Mouse (Mus musculus) left cerebral cortex, postnatal 14 days (tissue): ENCODE data around the gene Pde6h. TPM values are rescaled to one million over a fixed set of nuclear protein-coding genes. Genes with fewer than 3 reads are reported as not detected.
A peak's percentile ranks its signal among the peaks of the same experiment; 100 is the strongest.

Source experiments
- DNase-seq, 2 experiments: peaks; one replicate each; pipeline ENCODE4 v3.0.0; 2021 to 2022; ENCODE audit warnings: low spot score in 2 of 2, mixed read lengths in 1 of 2
- intact Hi-C: fragments of 180-260 bp; cut with DNase I; formaldehyde crosslinking; loops from one replicate; pipeline ENCODE4 v1.15.1; 2025
- total RNA-seq, 2 experiments: library from RNA; stranded (reverse); gene quantifications; 2 replicates each; pipeline ENCODE4 v1.2.3; 2021

Pde6h gene
- total RNA-seq, 2 experiments from 2014 or later: 1.3 to 1.6 TPM

DNA sequence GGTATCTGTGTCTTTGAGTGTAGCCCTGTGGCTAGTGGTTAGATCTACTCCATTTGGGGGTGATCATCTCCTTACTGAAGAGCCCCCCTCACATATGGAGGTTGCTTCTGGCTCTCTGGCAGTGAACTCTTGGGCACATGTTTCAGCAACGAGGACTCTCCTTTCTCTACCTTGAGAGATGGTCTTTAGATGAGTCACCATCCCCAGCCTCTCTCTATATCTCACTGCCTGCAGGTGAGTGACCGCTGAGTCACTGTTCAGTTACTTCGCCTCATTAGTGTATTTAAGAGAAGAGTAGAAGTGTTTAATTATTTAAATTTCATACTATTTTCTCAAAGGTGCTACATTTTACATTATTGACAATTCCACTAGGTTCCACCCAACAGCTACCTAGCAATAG lies 13.5 kb downstream of the Pde6h start:
- DNase-seq: no peak
- intact Hi-C loops: no loop called here

DNA sequence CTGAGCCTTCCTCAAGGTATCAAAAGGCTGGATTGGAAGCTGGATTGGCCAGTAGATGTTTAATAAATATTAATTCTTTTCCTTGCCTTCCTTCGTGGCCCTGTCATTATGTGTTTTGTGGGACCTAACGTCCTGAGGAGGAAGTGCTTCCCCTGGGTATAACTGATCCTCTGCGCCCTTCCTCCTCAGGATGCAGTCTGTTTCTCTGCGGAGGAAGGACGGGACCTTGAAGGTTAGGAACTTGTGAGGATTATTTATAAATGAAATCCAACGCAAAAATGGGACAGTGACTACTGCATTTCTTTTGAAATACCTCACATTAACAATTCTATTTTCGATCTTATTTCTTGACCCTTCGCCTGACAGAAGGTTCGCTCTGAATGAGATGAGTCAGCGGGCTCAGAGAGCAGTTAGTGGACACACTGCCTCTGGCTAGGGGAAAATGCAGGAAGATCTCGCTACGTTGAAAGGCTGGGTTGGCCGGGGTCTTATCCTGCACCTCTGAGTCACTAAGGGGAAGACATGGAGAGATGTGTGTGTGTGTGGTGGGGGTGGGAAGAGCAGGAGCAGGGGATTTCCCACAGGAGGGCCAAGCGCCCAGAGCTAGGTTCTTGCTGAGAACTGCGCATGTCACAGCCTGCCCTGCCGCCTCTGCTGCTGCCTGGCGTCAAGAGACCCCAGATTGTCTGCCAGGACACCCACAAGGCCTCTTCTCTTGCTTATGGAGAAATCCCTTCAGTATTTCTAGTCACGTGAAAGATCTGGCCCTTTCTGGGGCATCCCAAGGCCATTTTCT lies 14.9 kb downstream of the Pde6h start:
- DNase-seq: no peak
- intact Hi-C loops: no loop called here

DNA sequence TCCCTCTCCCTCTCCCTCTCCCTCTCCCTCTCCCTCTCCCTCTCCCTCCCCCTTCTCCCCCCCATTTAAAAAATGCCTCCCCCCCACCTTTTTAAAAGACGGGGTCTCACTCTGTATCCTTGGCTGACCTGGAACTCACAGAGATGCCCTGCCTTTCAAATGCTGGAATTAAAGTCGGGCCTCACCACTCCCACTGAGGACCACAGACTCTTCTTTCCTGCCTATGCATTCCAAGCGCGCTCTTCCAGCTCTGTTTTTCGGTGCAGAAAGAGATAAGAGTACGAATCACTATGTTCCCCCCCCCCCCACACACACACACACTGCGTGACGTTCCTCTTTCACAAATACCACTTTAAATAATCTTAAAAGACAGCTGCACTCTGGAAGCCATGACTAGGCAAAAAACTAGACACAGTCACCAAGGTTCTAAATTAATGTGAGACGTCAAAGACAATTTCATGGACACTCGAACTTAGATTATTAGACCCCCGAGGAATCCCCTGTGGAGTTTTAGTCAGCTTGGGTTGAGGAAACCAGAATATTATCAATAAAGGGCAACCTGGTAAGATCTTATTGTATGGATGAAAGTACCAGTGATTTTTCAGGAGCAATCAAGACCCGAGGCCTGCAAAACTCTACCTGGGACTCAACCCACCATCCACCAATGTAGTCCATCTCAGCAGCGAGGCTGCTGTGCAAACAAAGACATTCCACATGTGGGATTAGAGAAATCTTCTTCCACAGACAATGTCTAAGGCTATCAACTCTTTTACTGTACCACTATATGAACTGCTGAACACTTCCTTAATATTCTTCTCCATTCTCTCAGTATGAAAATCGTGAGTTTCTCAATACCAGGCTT lies 15.9 kb downstream of the Pde6h start:
- intact Hi-C loops: no loop called here
- no peak for DNase-seq

DNA sequence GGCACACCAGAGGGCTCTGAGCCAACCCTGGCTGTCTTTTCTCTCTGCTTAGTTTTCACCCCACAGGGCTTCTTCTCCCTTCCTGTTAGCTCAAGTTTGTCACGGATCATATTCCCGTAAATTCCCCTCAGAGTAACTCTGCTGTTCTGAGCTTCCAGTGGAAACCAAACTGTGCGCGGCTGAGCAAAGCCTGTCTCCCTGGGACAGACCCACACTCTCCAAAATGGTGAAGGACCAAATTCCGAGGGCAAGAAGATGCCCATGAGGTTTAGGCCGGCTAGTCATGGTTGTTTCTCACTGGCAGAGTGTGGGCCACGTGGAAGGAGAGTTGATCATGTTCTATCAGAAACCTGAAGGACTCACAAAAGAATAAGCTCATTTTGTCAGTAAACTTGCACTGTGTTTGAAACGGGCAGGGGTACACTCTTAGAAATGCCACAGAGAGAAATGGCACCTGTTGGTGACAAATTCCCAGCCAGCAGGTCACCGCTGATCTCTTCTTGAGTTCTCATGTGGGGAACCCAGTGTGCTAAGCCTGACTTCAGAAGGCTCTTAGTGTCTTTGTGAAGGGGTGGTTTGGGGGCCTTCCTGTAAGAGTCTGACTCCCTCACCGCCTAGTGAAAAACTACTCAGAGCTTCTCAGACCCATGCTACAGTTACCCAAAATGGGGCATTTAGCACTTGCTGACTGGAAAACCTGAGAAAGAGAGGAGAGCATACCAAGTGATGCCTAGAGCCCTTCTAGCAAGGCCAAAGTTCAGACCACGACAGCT lies 16.7 kb downstream of the Pde6h start:
- intact Hi-C loops: no loop called here
- peak in 1 of 2 experiments; percentile 27 for DNase-seq

DNA sequence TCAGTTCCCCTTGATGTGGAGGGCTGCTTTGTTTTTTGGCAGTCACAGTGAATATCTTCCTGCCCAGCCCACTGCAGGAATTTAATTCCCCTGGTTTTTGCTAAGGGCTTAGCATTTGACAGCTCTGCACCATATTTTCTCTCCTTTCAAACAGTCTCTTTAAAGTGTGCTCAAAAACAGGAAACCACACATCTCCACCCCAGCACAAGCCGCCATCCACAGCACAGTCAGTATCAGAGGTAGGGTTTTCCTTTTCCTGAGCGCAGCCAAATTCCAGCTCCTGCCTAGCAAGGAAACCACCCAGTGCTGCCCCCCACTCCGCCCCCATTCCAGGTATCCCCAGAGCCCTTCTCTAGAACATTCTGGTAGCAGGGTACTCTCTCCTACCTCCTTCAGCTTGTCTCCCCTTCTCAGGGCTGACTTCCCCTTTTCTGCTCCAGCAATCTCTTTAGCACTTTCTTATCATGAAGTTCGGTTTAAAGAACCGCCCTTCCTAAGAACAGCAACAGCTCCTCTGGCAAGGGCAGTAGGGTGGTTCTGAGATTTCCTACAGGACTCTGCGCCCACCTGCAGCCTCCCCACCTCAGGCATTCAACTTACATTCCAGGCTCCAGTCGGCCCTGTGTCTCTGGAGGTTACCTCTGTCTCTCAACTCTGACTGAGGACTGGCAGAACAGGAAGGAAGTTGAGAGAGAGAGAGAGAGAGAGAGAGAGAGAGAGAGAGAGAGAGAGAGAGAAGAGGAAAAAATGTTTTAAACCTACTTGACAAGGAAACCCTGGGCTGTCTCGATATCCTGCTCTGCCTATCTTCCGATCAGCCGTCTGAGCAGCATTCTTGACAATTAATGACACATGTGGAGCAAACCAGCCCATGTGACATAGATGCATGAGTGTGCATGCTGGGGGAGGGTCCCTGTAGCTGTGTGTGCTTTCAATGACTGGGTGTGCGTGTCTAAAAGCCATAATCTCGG lies 17.7 kb downstream of the Pde6h start, which contains the start of gene Arhgdib:
Arhgdib (minus strand) TSS at position 849 of the 971 bp plus-strand sequence.
- peak in 1 of 2 experiments; percentile 26 for DNase-seq
- intact Hi-C loops: no loop called here

DNA sequence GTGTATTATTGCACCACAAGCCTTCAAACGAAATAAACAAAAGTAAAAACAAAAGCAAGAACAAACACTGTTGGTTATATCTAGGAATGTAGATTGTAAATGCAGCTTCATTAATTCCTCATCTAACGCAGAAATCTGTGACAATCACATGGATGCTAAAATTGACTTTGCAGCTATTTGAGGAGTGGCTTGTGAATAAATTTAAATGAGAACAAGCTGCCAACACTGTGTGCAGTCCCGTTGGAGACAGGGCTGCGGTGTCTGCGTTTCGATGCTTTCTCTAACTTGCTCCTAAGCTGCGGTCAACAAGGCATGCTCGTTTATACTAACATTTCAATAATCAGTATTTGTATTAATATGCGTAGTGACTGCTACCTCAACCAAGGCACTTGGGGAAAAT lies 18.6 kb downstream of the Pde6h start:
- intact Hi-C loops: no loop called here
- DNase-seq: peak; percentile 30 to 43

DNA sequence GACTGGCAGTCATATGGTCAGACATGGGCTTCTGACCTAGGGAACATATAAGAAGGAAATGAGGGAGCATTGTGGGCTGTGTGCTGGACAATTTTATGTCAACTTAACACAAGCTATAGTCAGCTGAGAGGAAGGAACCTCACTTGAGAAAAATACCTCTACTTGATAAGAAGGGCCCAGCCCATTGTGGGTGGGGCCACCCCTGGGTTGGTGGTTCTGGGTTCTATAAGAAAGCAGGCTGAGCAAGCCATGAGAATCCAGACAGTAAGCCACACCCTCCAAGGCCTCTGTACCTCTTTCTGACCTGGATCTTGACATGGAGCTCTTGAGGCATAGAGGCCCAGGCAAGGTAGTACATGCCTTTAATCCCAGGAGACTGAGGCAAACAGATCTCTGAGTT lies 19.8 kb downstream of the Pde6h start:
- intact Hi-C loops: no loop called here
- no peak for DNase-seq

DNA sequence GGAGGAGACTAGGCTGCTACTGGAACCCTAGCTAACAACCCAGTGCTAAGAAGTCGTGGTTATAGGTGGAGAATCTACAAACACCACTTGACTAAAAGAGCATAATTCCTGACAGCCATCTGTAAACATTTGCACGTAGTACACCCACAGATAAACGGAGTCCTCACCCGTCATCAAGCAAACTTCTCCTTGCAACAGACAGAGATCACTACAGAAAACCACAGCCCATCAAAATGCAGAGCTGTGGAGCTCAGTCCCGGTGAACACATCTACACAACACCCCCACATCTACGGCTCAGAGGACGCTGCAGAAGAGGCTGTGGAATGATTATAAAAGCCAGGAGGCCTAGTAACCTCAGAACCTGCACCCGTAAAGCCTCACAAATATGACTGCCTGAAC lies 20.9 kb downstream of the Pde6h start:
- intact Hi-C loops: no loop called here
- peak in 1 of 2 experiments; percentile 32 for DNase-seq

DNA sequence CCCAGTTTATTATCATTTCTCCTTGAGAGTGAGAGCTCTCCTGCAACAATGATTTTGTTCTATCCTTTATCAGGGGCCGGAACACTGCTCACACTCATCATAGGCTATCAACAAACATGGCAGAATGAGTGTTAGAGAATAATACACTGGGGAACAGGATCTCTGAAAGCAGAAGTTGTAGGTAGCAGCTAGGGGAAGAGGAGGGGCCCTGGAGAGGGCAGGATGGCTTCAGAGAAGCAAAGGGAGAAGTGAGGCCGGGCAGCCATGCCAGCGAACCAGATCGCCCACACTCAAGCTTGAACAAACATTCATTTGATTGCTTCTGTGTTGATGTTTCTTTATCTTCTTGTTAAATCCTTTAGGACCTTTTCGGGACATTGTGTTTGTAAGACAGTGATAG lies 22.6 kb downstream of the Pde6h start:
- intact Hi-C loops: no loop called here
- no peak for DNase-seq

DNA sequence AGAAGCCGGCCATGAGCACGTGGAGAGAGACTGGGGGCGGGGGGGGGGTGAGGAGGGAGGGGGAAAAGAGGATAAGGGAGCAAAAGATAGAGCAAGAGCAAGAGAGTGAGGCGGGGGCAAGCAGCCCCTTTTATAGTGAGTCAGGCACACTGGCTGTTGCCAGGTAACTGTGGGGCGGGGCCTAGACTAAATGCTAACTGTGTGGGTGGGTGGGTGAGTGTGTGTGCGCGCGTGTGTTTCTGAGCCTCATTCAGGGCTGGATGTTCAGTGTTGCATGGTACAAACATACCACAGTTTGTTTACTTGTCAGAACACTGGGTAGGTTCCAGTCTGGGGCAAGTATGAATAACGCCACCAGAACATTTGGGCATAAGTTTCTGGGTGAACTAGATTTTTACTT lies 23.3 kb downstream of the Pde6h start:
- intact Hi-C loops: no loop called here
- DNase-seq: peak in 1 of 2 experiments; percentile 82

DNA sequence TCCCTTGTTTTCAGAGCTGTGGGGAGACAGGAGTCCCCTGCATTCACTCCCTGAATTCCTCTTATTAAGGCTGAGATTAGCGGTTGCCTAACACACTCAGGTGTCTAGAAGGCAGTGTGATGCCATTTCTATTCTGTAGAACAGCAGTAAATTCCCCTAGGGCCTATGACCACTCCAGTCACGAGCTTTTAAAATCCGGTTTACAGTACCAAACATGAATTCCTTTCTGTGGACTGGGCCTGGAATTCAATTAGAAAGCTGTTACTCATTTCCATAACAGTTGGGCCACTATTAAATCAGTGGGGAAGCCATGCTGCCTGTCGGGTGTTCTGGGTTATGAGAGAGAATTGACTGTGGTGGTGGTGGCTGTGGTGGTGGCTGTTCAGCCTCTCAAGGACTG lies 24.1 kb downstream of the Pde6h start:
- intact Hi-C loops: no loop called here
- no peak for DNase-seq

DNA sequence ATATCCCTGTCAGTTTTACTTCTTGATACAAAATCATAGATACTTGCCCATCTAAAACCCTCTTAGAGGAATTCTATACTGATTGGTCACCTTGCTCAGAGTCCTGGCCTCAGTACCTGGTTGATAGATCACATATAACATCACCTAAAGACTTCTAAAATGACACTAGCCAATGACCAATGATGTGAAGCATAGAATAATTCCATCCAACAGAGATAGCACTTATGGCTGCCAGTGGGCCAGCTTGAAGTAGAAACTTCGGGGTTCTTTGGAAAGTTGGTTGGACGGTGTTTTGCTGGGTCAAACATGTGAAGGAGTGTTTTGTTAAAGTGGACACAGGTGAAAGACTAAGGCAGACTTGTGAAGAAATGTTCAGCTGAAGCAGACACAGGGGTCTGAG lies 26.5 kb downstream of the Pde6h start:
- no peak for DNase-seq
- intact Hi-C loops: no loop called here

DNA sequence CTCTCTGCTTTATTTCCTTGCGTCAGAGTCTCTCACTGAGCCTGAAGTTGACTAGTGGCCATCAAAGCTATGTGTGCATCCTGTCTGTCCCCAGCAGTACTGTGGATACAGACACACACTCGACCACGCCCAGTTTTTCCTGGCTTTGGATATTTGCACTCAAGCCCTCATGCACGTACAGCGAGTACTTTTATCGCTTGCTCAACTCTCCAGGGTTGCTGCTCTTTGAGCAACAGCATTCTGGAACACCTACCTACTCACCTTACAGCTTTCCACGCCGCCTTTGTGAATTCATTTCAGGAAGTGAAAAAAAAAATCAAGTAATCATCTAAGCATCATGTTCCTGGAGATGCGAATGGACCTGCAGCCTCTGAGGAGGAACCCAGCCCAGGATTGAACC lies 29.3 kb downstream of the Pde6h start:
- DNase-seq: no peak
- intact Hi-C loops: no loop called here

DNA sequence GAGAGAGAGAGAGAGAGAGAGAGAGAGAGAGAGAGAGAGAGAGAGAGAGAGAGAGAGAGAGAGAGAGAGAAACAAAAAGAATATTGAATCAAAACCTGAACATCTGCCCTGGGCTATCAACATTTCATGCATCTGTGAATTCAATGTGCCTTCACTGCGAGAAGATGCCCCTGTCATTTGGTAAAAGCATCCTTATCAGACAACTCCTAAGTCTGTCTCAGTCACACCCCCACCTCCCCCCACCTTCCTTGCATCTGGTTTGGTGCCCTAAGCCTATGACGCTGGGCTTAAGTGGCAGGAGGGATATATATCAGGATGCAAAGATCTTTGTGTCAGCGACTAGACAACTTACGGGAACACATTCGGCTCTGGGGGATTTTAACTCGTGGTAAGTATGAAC lies 30.6 kb downstream of the Pde6h start:
- intact Hi-C loops: no loop called here
- no peak for DNase-seq

DNA sequence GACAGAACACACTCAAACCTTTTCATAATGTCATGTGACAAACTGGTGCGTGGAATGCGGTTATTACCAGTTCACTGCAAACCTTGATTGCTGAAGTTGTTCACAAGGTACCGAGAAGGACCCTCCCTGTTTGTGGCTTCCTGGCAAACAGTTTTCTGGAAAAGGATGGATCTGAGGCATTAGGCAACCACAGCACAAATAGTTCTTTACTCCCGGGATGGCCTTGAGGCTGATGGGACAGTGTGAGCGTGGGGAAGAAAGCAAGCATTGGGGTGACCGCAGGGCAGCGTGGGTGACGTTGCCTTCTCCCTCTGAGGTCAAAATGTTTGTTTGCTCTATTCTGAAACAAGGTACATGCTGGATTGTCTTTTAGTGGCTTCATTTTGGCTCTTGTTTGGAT lies 31.1 kb downstream of the Pde6h start:
- DNase-seq: no peak
- intact Hi-C loops: no loop called here

DNA sequence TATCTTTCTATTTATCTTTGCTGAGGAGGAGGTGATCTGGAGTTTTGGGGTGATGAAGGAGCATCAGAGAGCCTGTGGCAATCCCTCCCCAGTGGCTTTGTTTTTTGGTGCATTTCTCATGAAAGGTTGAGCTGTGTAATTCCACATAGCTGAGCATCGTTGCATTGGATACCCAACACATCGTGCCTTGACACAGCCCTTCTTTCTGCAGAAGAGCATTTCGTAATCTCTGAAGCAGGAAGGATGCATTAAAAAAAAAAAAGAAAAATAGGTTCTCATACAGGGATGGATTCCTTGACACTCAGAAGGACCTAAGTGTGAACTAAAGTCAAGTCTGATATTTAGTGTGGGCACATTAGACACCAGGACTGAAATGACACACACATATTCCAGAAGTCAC lies 31.6 kb downstream of the Pde6h start:
- no peak for DNase-seq
- intact Hi-C loops: no loop called here

DNA sequence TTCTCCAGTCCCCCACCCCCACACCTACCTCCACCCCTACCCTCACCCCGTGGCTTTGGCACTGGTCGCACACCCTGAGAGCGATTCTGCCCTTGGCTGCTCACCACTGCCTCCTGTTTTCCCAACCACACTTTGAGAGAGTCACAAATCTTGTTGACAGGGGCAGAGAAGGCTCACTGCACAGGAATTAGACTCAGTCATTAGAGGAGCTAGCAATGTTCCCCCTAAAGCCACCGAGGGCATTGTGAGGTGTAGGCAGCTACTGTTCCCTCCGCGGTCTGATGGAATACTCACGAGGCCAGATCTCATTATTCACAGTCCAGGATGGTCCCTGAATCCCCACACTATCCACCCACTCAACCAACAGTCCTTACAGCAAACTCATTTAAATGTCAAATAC lies 33.4 kb downstream of the Pde6h start:
- no peak for DNase-seq
- intact Hi-C loops: no loop called here

DNA sequence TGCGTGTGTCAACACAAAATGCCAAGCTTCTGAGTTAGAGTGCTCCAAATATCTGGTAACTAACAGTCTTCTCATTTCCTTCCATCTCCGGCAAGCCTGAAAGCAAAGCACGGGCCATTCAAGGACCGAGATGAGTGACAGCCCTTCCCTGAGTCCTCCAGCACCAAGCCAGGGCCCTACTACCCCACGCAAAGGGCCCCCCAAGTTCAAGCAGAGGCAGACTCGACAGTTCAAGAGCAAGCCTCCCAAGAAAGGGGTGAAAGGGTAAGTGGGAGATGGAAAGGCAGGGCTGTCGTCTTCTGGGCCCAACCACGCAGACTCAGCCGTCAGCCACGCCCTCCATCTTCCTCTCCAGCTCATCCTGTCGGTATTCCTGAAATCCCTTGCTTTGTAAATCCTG lies 35.5 kb downstream of the Pde6h start:
- intact Hi-C loops: no loop called here
- no peak for DNase-seq

DNA sequence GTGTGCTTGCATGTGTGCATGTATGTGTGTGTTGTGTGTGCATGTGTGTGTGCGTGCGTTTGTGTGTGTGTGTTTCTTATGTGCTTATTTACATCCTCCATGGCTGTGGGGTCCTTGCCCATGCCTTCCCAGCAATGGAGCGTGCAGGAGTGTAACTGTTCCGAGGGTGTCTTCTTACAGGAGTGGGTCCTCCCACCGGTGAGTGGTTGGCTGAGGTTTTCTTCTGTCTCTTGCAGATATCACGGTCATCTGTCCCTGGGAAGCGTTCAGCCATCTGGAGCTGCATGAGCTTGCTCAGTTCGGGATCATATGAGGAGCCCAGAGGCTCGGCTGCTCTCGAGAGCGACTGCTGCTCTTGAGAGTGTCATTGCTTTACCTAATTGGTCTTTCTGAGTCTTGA lies 39.3 kb downstream of the Pde6h start:
- intact Hi-C loops: no loop called here
- DNase-seq: no peak
